Mouse (Mus musculus): ENCODE data around the gene Entpd2. TPM values are rescaled to one million over a fixed set of nuclear protein-coding genes. Genes with fewer than 3 reads are reported as not detected.

Entpd2 gene
- total RNA-seq, 2 experiments from 2014 or later = 19.0 to 25.2 TPM

GRCm38 (mm10) chr2:25426721-25427191 lies 31.1 kb downstream of the Entpd2 start:
- intact Hi-C loops (cut with DNase I; ENCODE audit: low total_unique reads) = no loop called here
- peak; percentile 67 for DNase-seq

- no peak for DNase-seq
- intact Hi-C loops (cut with DNase I; ENCODE audit: low total_unique reads) = no loop called here
Observed at GRCm38 (mm10) chr2:25427256-25427655, 31.6 kb downstream of the Entpd2 start.

DNA sequence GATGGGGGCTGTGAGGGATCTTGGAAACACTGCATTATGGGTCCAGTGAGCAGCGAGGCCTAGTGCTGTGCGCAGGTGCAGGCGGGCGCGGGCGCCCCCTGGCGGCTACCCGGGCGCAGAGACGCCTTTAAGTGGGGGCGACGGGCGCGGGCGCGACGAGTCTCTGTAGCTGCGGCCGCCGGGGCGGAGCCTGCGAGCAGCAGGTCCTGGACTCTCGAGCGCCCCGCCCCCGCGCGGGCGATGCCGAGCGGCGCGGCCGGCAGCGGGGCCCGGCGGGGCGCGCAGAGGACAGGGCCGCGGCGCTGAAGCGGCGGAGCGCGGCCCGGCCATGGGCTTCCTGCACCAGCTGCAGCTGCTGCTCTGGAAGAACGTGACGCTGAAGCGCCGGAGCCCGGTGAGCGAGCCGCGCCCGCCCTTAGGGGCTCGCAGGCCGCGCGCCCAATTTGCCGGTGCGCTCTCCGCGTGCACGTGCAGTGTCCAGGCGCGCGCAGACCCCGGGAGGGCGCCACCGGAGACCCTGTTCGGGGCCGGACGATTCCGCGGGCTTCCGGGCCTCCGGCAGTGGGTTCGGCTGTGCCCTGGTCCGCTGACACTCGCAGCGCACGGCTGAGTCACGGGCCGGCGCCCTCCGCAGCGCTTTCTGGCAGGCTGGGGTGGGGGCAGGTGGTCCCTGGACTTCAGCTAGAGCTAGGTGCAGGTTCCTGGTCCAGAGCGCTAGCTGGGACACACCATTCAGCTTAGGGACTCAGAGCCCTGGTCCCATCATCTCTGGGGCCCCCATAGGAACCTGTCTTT lies 33.0 kb downstream of the Entpd2 start, which contains the start of gene Abca2:
TSS of gene Abca2 (plus strand) at position 262 of the 795 bp plus-strand sequence.
- intact Hi-C loops (cut with DNase I; ENCODE audit: low total_unique reads) = no loop called here
- DNase-seq = peak; percentile 95

DNA sequence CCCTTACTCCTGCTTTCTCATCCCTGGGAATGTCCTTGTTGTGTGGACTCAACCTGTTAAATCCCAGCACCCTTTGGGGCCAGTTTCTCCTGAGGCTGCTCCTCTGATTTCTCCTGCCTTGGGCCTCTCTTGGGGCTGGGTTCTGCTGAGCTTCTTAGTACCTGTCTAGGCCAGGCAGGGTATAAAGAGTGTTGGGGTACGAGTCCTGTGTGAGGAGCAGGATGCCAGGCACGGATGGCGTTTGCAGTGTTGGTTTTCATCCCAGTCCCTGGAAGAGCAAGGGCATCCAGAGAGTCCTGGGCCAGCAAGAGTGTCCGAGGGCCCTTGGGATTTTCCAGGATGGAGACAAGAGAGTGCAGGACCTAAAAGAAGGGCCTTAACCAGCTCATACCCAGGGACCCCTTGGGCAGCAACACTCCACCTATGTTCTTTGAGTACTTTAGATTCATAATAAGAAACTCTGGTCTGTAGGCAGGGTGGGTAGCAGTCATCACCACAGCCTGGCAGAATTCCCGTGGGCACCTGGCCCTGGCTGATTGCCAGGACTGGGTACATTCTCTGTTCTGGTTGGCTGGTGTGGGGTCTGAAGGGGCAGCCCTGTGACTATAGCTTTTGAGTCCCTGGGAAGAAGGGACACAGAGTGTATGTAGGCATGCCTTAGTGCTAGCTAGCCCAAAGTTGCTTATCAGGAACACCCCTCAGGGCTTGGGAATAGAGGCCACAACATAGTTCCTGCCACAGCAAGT lies 33.9 kb downstream of the Entpd2 start:
- intact Hi-C loops (cut with DNase I; ENCODE audit: low total_unique reads) = no loop called here
- DNase-seq = no peak

GRCm38 (mm10) chr2:25430395-25431233 lies 34.9 kb downstream of the Entpd2 start:
- intact Hi-C loops (cut with DNase I; ENCODE audit: low total_unique reads) = no loop called here

GRCm38 (mm10) chr2:25431308-25431855 lies 35.7 kb downstream of the Entpd2 start:
- DNase-seq = no peak
- intact Hi-C loops (cut with DNase I; ENCODE audit: low total_unique reads) = no loop called here

More at GRCm38 (mm10) chr2:25430395-25431233, 34.9 kb downstream of the Entpd2 start:
- no peak for DNase-seq

DNA sequence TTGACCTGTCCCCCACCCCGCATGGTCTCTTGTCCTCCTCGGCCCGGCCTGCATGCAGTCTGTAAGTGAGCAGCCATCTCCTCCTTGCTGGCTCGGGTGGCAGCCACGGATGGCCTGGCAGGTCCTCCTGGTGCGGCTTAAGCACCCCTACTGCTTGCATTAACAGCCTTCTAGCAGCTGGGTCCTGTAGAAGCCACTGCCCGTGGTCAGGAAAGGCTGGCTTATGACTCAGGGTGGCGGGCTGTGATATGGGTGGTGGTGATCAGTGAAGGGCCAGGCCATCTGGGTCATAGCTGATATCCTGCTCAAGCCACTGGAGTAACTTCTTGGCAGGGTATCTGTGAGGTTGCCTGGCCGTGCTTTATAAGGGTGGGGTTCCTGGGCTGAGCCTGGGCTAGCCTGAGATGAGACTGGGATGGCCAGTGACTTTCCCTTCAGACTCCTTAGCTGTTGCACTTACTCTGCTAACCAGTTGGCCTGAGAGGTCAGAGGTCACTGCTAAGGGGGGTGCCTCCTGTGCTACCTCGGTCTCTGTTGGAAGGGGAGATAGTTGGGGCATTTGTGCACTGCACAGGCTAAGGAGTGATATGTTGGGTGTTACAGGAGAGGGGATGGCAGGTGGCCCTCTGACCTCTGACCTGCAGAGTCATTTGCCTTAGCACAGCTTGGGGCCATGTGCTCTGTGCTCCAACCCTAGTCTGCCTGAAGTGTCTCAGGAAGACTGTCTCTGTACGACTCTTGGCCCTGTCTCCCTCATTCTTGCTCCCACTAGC lies 36.8 kb downstream of the Entpd2 start:
- intact Hi-C loops (cut with DNase I; ENCODE audit: low total_unique reads) = no loop called here
- DNase-seq = no peak

GRCm38 (mm10) chr2:25433101-25433500 lies 37.4 kb downstream of the Entpd2 start:
- intact Hi-C loops (cut with DNase I; ENCODE audit: low total_unique reads) = no loop called here
- DNase-seq = no peak

- intact Hi-C loops (cut with DNase I; ENCODE audit: low total_unique reads) = no loop called here
- no peak for DNase-seq
Observed at GRCm38 (mm10) chr2:25434292-25434691, 38.6 kb downstream of the Entpd2 start.

- intact Hi-C loops (cut with DNase I; ENCODE audit: low total_unique reads) = no loop called here
- no peak for DNase-seq
Observed at GRCm38 (mm10) chr2:25436286-25436820, 40.7 kb downstream of the Entpd2 start.

DNA sequence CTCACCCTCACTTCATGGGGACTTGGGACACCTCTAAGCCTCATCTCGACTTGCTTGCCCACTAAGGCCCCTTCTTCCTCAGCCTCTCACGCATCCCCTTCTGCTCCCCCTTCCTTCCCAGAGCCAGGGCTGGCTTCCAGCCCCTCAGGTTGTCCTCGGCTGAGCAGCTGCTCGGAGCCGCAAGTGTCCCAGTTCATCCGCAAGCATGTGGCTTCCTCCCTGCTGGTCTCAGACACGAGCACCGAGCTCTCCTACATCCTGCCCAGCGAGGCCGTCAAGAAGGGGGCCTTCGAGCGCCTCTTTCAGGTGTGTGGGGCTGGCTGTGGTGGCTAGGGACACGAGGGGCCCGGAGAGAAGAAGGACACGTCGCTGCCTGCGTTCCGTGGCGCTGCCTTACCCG lies 45.4 kb downstream of the Entpd2 start:
- DNase-seq = no peak
- intact Hi-C loops (cut with DNase I; ENCODE audit: low total_unique reads) = no loop called here

DNA sequence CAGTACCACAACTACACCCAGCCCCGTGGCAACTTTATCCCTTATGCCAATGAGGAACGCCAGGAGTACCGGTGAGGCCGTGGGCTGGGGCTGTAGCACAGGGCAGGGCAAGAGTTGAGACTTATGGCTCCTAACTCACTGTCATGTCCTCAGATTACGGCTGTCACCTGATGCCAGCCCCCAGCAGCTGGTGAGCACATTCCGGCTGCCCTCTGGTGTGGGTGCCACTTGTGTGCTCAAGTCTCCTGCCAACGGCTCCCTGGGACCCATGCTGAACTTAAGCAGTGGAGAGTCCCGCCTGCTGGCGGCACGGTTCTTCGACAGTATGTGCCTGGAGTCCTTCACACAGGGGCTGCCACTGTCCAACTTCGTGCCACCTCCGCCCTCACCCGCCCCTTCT lies 47.0 kb downstream of the Entpd2 start:
- intact Hi-C loops (cut with DNase I; ENCODE audit: low total_unique reads) = no loop called here
- DNase-seq = no peak

Small RNAs within 50 kb of the gene (microRNA-seq; reads per million reads assigned to microRNA genes)
- 0 to 0.50 reads per million in 2 experiments for gene Mir3087

Other genes starting within 250 kb of the Entpd2 start
- gene Nrarp, start 215.1 kb upstream of the Entpd2 start, total RNA-seq (2021) = 10 to 100 TPM; 11.3 to 13.6 TPM
- gene Tor4a, start 199.0 kb upstream of the Entpd2 start, total RNA-seq (2021) = 1 to 10 TPM; 1.9 TPM
- 10 to 100 TPM; 24.1 to 26.1 TPM for gene Nelfb, start 184.4 kb upstream of the Entpd2 start, total RNA-seq (2021)
- not detected for gene Stpg3, start 181.2 kb upstream of the Entpd2 start, total RNA-seq (2021)
- gene Fam166a, start 177.1 kb upstream of the Entpd2 start, total RNA-seq (2021) = not detected
- gene Tubb4b, start 171.2 kb upstream of the Entpd2 start, total RNA-seq (2021) = 100 to 1,000 TPM; 291 to 431 TPM
- not detected for gene Slc34a3, start 161.5 kb upstream of the Entpd2 start, total RNA-seq (2021)
- gene Rnf224, start 159.1 kb upstream of the Entpd2 start, total RNA-seq (2021) = not detected
- gene Rnf208, start 153.6 kb upstream of the Entpd2 start, total RNA-seq (2021) = 1 to 10 TPM in 1 of 2 experiments, under 1 TPM in 1; 0.66 to 1.4 TPM
- gene Cysrt1, start 153.4 kb upstream of the Entpd2 start, total RNA-seq (2021) = not detected
- gene AL732309.1, start 149.0 kb upstream of the Entpd2 start, total RNA-seq (2021) = 1 to 10 TPM in 1 of 2 experiments, not detected in 1; 1.5 TPM
- 10 to 100 TPM; 13.5 to 13.6 TPM for gene Tmem203, start 140.4 kb upstream of the Entpd2 start, total RNA-seq (2021)
- 1 to 10 TPM; 2.8 to 5.0 TPM for gene Tprn, start 133.3 kb upstream of the Entpd2 start, total RNA-seq (2021)
- 10 to 100 TPM; 28.9 to 34.2 TPM for gene Ssna1, start 123.4 kb upstream of the Entpd2 start, total RNA-seq (2021)
- 10 to 100 TPM; 29.7 to 31.0 TPM for gene Anapc2, start 123.4 kb upstream of the Entpd2 start, total RNA-seq (2021)
- gene Tmem210, start 107.7 kb upstream of the Entpd2 start, total RNA-seq (2021) = not detected
- not detected for gene Lrrc26, start 106.0 kb upstream of the Entpd2 start, total RNA-seq (2021)
- gene Grin1, start 76.7 kb upstream of the Entpd2 start, total RNA-seq (2021) = under 1 TPM in 1 of 2 experiments, not detected in 1; 0.22 TPM
- 10 to 100 TPM; 16.7 to 17.0 TPM for gene Man1b1, start 63.5 kb upstream of the Entpd2 start, total RNA-seq (2021)
- 1 to 10 TPM; 6.0 to 6.6 TPM for gene Dpp7, start 39.5 kb upstream of the Entpd2 start, total RNA-seq (2021)
- 1 to 10 TPM; 5.2 to 5.8 TPM for gene Uap1l1, start 30.2 kb upstream of the Entpd2 start, total RNA-seq (2021)
- 1 to 10 TPM; 1.2 to 1.6 TPM for gene Sapcd2, start 23.6 kb upstream of the Entpd2 start, total RNA-seq (2021)
- gene Npdc1, start 3.5 kb downstream of the Entpd2 start, total RNA-seq (2021) = 10 to 100 TPM; 24.0 to 28.1 TPM
- gene Fut7, start 27.4 kb downstream of the Entpd2 start, total RNA-seq (2021) = not detected
- 10 to 100 TPM in 1 of 2 experiments, 1 to 10 TPM in 1; 9.2 to 11.6 TPM for gene Abca2, start 32.8 kb downstream of the Entpd2 start, total RNA-seq (2021)
- not detected for gene Clic3, start 61.0 kb downstream of the Entpd2 start, total RNA-seq (2021)
- 10 to 100 TPM; 15.7 to 18.9 TPM for gene Paxx, start 65.2 kb downstream of the Entpd2 start, total RNA-seq (2021)
- 1 to 10 TPM; 1.3 to 1.4 TPM for gene Ptgds, start 74.2 kb downstream of the Entpd2 start, total RNA-seq (2021)
- gene Lcn12, start 98.0 kb downstream of the Entpd2 start, total RNA-seq (2021) = not detected
- 10 to 100 TPM; 68.6 to 70.5 TPM for gene Fbxw5, start 104.9 kb downstream of the Entpd2 start, total RNA-seq (2021)
- gene C8g, start 105.8 kb downstream of the Entpd2 start, total RNA-seq (2021) = under 1 TPM; 0.91 to 0.98 TPM
- gene Traf2, start 151.1 kb downstream of the Entpd2 start, total RNA-seq (2021) = 10 to 100 TPM in 1 of 2 experiments, 1 to 10 TPM in 1; 9.7 to 13.3 TPM
- 100 to 1,000 TPM; 164 to 173 TPM for gene Edf1, start 162.0 kb downstream of the Entpd2 start, total RNA-seq (2021)
- gene Mamdc4, start 179.0 kb downstream of the Entpd2 start, total RNA-seq (2021) = under 1 TPM; 0.68 to 0.80 TPM
- 10 to 100 TPM; 42.6 to 44.8 TPM for gene Phpt1, start 179.3 kb downstream of the Entpd2 start, total RNA-seq (2021)
- under 1 TPM in 1 of 2 experiments, not detected in 1; 0.10 TPM for gene Ajm1, start 185.9 kb downstream of the Entpd2 start, total RNA-seq (2021)
- gene Rabl6, start 212.6 kb downstream of the Entpd2 start, total RNA-seq (2021) = 10 to 100 TPM; 39.5 to 41.0 TPM
- not detected for gene Ccdc183, start 221.8 kb downstream of the Entpd2 start, total RNA-seq (2021)
- gene Tmem141, start 226.1 kb downstream of the Entpd2 start, total RNA-seq (2021) = 10 to 100 TPM; 12.1 to 14.3 TPM
- gene Fcna, start 232.2 kb downstream of the Entpd2 start, total RNA-seq (2021) = 1 to 10 TPM; 5.7 to 6.2 TPM